Mouse (Mus musculus) induced T-regulatory cell, adult 2 months (primary cell): ENCODE data around the gene Stk19.

Source experiments
- DNase-seq: peaks from one replicate; pipeline ENCODE4 v3.0.0-alpha.2; 2012; ENCODE audit warnings: low read depth

Gene Stk19

DNA sequence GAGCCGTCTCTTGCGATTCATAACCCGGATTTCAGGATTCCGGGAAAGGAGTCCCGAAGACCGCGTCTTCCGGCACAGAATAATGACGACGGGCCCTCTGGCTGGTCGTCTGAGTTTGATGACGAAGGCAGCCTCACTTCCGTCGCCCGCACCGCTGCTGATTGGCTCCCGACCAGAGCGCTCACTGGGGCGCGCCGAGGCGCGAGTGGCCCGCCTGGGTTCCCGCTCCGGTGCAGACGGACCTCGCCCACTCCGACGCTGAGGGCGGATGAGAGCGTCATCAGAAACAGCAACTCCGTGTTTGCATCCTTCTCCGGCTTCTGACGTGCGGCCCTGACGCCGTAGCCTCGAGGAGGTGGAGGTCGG, at the start of gene Stk19, which contains the start of gene Dxo:
TSS of gene Stk19 (minus strand) at position 90 of the 366 bp plus-strand sequence.
TSS of gene Dxo (plus strand) at position 164 of the 366 bp plus-strand sequence.
- peak; percentile 98 for DNase-seq

DNA sequence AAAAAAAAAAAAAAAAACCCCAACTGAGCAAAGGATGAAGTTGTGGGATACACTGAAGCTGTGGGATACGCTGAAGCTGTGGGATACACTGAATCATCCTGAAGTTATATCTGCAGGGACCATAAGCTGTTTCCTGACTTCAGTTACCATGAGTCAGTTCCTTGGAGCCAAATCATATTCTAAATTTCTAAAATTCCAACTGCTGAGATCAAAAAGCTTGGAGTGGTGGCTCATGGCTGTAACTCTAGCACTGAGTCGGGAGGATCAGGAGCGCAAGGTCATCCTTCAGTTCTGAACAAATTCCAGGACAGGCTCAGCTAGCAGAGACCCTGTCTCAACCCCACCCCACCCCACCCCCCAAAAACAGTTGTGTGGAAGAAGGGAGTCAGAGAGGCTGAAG, 48.9 kb upstream of the Stk19 start:
- DNase-seq = no peak

DNA sequence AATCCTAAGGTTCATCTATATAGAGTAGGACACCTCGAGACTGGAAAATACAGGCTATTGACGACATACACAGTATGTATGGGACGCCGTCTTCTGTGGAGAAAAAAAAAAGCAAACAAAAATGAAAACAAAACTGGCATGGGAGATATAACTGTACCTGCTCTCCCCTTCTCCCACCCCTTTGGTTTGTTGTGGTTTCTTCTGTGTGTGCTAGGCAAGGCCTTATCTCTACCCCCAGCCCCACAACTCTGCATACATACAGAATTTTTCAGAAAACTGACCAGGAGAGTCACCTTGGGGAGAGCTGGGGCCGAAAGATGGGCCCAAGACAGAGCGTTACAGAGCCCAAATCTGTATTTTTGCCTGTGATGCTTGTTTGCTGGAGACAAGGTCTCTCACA, 48.0 kb upstream of the Stk19 start:
- no peak for DNase-seq

DNA sequence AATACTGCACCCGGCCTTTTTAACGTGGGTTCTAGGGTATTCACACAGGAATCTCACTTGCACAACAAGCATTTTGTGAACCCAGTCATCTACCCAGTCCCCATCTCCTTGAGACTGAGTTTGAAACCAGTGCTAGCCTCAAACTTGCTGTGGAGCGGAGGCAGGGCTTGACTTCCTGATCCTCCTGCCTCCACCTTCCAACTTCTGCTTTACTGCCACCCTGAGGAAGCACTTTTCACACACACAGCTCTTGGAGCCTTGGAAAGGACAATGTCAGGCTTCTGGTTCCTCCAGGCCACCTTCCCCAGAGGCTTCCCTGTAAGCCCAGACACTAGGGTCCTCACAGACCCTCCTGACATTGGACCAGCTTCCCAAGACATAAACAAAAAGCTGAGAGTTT, 46.6 kb upstream of the Stk19 start:
- no peak for DNase-seq

DNA sequence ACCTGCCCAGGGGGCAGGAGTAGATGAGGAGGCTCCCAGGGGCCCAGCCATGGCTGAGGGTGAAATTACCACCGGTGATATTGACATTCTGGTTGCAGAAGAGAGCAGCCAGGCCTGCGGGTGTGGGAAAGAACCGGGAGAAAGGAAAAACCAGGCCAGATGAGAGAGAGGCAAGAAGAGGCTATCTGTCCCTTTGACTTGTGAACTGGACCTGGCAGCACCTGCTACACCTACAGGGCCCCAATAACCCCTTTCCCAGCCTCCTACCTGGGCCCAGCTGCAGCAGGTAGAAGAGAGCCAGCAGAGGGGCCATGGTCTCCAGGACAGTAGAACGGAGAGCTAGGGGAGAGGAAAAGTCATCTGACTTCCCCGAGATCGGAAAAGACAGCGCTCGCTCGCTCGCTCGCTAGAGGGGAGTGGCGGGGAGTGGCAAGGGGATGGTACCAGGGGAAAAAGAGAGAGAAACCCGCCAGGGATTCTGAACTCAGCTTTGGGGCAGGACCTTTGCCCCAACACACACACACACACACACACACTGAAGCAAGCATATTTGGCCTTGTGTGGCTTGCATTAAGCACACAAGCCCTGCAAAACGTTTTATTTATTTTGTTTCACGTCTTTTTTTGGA, 45.1 kb upstream of the Stk19 start, which contains the start of gene Gm20547:
TSS of gene Gm20547 (minus strand) at position 360 of the 628 bp plus-strand sequence.
- no peak for DNase-seq

DNA sequence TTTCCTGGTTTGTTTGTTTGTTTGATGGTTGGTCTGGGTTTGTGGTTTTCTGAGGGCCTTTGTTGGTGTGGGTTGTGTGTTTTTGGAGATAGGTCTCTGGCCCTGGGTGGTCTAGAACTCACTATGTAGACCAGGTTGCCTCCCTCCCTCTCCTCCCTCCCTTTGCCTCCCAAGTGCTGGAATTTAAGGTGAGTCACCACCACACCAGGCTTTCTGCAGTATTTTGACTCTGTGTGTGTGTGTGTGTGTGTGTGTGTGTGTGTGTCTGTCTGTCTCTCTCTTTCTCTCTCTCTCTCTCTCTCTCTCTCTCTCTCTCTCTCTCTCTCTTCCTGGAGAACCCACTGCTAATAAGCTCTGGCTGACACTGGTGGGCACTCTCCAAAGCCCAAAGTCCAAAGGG, 44.4 kb upstream of the Stk19 start:
- no peak for DNase-seq

DNA sequence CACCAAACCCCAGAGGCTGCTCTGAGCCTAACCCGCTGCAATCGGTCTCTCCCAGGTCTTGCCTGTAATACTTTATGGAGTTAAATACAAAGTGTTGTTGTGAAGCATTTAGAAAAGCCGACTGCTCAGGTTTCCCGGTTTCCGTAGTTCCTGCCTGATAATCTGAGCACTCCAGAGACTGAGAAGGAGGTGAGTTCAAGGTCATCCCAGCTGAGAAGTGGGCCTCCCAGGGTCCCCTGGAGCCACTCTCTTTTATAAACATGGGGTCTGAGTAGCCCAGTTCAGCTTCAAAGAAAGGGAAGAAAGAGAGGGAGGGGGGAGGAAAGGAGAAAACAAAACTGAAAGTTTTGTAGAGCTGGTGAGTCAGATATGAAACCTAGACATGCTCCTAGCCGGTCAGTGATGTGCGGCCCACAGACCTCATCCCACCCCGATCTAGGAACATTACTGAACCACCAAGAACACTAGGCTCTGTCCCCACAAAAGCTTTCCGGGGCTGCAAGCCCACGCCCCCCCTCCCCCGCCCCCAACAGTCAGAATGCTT, 42.7 kb upstream of the Stk19 start, which contains the start of gene Zbtb12:
TSS of gene Zbtb12 (plus strand) at position 148 of the 544 bp plus-strand sequence.
- peak; percentile 77 for DNase-seq

DNA sequence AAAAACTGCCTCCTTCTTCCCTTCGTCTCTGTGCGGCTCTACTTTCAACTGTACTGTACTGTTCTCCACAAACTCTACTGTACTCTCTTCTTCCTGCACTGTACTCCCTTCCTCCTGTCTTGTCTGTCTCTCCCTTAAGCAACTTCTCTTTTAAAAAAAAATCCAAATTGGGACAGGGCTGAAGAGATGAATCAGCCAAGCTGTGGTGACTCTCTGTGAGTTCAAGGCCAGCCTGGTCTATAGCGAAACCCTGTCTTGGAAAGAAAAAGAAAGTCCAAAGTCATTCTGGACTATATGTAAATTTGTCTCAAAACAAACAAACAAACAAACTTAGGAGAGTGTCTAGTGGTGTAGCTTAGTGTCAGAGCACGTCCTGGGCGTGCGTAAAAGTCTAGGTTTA, 37.6 kb upstream of the Stk19 start:
- no peak for DNase-seq

DNA sequence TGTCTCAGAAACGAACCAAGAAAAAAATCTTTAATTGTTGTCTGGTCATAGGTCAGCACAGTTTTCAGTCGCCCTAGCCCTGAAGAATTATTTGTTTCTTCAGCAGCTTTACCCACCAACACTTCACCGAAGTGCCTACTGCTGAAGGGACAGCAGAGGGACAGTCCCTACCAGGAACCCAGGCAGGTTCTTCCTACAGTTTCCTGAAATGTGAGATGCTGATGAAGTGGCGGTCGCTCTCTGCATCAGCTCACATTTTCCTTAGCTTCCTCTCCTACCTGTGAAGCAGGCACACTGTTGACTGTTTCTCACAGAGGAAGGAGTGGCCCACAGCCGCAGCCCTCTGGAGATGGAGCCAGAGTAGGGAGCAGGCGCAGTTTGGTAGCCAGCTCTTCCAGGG, 29.2 kb upstream of the Stk19 start:
- no peak for DNase-seq

DNA sequence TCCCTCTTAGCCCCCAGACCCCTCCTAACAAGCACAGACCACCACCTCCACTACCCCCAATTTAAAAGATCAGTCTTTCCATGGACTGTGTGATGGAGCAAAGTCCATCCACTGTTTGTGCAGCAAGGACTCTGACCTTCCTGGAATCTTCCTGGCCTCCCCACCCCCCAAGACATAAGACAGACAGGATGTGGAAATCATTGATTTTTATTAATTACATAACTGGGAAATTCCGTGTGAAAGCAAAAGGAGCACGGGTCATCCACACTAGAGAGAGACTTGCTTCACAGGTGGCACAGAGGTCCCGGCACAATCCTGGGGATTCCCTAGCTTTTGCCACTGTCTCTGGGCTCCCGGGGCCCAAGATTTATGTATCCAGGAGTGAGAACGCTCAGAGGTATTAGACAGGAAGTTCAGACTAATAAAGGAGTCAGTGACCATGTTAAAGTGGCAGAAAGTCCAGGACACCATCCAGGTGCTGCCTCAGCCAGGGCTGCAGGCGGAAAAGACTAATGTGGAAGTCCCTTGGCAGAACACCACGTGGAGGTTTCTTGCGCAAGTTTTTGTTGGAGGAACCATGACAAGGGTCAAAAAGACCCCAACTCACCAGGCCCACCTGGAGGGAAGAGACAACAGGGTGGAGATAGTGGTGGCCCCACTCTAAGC, 25.8 kb upstream of the Stk19 start, which contains the start of gene Cfb:
TSS of gene Cfb (minus strand) at position 103 of the 666 bp plus-strand sequence.
- DNase-seq = no peak

DNA sequence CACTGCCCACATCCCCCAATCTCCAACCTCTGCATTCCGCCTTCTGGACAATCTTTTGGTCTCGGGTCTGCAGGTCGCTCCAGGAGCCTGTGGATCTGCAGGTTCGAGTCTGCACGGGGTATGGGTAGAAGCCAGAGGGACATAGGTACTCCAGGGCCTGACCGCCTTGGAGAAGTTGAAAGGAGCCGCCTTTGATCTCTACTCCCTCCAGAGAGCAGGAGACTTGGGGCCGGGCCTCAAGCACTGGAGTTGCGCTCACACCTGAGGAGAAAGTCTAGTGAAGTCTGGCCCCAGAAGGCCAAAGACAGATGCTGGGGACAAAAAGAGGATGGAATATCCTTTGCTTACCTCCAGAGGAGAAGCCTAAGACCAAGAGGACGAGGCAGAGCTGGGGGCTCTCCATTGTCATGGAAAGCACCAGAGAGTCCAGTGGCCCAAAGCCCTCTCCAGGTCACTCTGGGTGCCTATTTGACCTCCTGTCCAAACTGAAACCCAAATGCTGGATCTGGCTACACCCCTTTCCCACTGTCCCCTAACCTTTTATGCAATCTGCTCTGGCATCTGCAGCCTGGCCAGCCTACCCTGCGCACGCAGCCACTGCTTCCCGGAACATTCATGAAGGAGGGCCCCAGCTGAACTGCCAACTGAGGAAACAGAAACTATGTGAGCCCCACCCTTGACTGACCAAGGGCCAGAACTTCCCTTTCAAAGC, 25.1 kb upstream of the Stk19 start:
- DNase-seq = no peak

DNA sequence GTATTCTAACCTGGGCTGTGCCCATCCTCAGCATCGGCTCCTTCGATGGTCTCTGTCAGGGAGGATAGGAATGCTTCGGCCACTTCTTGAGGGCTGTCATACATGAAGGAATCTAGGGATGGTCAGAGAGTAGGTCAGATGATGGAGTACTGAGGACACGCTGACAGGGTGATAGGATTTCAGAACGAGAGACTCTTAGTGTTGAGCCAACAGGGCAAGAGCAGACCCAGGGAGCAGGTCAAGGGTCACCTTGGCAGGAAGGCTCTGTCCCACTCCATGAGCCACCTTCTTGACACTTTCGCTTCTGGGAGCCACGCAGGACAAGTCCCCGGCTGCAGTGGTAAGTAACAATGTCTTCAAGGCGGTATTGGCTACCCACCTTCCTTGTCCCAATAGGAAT, 23.8 kb upstream of the Stk19 start:
- no peak for DNase-seq

DNA sequence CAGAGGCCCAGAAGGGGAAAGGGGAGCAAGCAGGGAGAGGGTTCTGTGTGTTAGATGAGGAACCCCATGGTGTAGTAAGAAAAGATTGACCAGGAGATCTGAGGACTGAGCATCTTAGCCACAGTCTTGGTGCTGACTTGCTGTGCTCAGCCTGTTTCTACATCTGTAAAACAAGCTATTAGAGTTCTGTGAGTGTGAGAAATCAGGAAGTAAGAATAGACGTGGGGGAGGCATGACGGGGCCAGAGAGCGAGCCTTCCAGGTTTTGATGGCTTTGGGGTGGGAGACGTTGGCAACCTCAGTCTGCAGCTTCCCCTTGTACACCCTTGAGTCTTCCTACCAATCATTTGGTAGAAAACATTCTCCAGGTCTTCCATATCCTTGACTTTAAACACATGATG, 21.9 kb upstream of the Stk19 start:
- DNase-seq = no peak

DNA sequence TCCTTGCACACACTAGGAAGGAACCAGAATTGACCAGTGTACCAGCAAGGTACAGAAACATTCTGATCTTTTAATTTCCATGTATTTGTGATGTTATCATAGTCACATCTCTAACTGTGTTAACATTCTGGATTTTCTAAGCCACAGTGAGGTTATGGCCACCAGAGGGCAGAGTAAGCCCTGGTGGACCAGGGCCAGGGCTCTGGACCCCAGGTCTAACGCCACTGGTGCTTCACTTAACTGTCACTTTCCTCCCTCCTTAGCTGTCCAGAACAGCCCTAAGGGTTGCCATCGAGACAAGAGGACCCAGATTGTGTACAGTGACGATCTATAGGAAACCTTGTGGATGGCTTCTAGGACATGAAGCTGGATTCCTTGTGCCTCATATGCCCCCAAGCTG, 19.1 kb upstream of the Stk19 start:
- DNase-seq = peak; percentile 68

DNA sequence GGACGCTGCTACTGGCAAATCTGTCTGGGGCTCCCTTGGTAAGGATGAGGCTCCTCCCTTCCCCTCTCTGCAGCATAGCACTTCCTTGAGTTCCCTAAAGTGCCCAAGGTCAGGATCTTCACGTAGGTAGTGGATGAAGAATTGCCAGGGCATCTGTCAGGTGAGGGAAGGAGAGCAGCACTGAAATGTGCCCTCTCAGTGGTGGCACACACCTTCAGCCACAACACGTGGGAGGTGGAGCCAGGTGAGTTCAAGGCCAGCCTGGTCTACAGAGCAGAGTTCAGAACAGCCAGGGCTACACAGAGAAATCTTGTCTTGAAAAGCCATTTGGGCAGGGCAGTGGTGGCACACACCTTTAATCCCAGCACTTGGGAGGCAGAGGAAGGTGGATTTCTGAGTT, 18.0 kb upstream of the Stk19 start:
- DNase-seq = no peak

DNA sequence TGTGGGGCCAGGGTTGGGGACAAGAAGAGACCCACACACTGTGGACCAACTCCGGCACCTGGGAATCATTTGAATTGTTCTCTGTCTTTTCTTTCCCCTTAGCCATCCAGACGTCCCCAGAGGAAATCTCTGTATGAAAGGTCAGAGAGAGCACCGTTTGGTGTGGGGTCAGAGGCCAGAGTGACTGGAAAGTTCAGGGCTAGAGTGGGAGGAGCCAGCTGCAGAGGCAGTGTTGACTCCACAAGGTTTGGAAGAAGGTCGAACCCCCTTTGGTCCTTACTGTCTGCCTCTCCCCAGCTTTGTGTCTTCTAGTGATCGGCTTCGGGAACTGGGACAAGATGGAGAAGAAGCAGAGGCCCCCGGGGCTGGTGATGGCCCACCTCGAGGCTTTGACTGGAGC, 16.8 kb upstream of the Stk19 start:
- no peak for DNase-seq

DNA sequence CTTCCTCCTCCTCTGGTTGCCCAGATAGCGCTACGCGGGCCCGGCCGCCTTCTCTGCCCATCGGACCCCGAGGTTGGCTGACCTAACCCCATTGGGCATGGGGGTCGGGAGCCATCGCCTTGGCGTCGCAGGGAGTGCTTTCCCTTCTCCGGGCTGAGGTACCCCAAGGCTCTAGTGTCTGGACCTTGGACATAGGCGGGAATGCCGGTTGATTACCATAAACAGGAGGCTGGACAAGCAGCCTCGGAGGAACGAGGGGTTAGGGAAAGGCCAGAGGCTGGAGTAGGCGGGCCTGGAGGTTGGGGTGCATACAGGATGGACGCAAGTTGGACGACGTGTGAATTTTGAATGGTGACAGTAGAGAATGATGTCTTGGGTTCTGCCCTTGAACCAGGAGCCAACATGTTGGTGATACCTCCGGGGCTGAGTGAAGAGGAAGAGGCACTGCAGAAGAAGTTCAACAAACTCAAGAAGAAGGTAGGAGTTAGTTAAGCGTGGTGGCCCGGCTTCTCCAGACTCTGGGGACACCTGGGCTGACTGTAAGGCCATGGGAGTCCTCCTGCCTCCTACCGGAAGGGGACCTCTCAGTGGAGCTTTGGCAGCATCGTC, 13.9 kb upstream of the Stk19 start:
- DNase-seq = peak; percentile 66

DNA sequence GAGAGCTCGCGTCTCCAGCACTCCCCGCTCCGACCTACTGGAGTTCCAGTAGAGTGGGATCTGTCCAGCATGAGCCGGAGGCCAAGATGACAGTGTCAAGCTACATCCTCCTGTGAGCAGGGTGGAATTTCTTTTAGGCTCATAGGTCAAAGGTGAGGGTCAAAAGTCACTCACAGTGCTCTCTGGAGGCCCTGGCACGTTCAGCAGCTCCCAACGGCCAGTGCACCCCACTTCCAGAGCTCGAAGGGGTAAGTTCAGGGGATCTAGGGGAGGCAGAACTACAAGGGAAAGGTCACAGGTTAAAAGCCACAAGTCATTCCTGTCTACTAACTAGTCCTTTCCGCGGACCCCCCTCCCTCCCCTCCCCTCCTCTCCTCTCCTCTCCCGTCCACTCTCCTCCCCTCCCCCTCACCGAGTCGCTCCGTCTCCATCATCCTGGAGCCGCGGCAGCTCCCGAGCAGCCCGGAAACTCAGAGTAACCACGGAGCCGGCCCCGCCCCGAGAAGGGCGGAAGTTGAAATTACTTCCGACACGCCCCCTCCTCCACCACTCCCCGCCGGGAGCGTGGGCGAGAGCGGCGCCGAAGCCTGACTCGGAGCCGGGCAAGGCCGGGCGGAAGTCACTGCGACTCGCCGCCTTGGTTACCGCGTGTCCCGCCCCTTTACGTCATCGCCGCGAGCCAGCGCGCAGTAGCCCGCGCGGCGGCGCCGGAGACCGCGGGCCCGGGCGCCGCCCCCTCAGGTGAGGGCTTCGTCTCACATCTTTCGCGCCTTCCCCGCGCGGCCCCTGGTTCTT, 13.2 kb upstream of the Stk19 start, which contains the start of the genes Skiv2l and Nelfe:
TSS of gene Skiv2l (minus strand) at position 489 of the 795 bp plus-strand sequence.
TSS of gene Nelfe (plus strand) at position 670 of the 795 bp plus-strand sequence.
- DNase-seq = peak; percentile 99

DNA sequence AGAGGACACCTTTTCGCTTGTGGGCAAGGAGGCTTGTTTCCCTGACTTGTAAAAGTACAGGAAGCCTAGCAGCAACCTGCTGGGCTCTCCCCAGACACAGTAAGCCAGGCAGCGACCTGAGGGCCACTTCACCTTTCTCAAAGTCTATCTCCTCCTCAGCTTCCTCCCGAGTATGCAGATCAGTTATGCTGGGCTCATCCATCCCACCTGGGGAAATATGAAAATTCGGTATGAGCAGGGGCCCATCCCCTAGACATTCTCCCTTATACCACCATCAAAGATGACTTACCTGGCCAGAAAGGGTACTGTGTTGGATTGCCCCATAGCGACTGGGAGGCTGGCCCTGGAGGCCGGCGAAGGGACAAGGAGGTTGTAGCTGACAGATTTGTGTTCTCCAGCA, 10.9 kb upstream of the Stk19 start:
- no peak for DNase-seq

DNA sequence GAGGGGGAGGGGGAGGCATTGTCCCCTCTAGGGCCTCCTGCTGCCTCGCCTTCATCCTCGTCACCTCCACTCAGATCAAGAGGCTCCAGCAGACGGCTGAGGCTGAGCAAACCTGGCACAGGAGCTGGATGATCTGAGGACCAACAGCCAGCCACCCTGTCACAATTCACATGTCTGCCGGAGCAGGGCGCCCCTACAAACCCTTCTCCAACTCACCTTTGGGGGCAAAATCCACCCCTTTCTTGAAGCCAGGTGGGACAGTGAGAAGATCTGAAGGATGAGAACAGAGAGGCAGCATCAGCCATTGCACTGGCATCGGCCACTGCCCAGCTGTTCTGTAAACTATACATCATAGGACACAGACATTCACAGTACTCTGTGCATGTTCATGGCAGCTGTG, 10.4 kb upstream of the Stk19 start:
- DNase-seq = no peak

DNA sequence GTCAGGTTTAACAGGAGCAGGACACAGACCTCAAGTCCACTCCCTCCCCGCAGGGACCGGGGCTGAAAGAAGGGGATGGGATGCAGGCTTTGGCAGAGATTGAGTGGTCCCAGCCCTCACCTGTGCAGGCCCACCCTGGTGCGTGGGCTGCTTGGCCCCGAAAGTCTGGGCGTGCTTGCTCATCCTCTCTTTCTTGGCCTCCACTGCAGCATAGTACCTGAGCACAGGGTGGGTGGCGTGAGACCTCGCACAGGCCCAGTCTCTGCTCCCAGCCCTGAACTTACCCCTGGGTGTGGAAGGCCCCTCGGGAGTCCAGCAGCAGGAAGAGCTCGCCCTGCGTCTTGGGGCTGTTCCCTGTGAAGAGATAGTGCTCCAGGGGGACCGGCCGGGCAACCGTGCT, 8.1 kb upstream of the Stk19 start:
- DNase-seq = no peak
